Mouse (Mus musculus) hindbrain, embryonic 12.5 days (tissue): ENCODE data around the gene Klhl29. TPM values are rescaled to one million over a fixed set of nuclear protein-coding genes. Genes with fewer than 3 reads are reported as not detected.

Source experiments
- ATAC-seq: fragments of 200-750 bp; cut with Nextera tagmentation; 2 replicates; pipeline ENCODE4 v1.8.0; 2017; ENCODE audit warnings: moderate TSS enrichment; ENCODE audit not compliant: low FRiP score
- H3K27ac ChIP-seq: fragments of 300-500 bp; sonication (generic); 2 replicates; pipeline ENCODE4 v1.5.1; 2016; ENCODE audit warnings: mild to moderate bottlenecking
- H3K27me3 ChIP-seq: fragments of 300-500 bp; sonication (generic); 2 replicates; pipeline ENCODE4 v1.6.1; 2016; ENCODE audit warnings: mild to moderate bottlenecking
- H3K36me3 ChIP-seq: fragments of 300-500 bp; sonication (generic); 2 replicates; pipeline ENCODE4 v1.6.1; 2016; ENCODE audit warnings: mild to moderate bottlenecking
- H3K4me1 ChIP-seq: fragments of 300-500 bp; sonication (generic); 2 replicates; pipeline ENCODE4 v1.6.1; 2016
- H3K4me2 ChIP-seq: fragments of 300-500 bp; sonication (generic); replicated peaks from 2 replicates; pipeline ENCODE4 v1.6.1; 2016; ENCODE audit warnings: mild to moderate bottlenecking
- H3K4me3 ChIP-seq: fragments of 300-500 bp; sonication (generic); 2 replicates; pipeline ENCODE4 v1.5.1; 2016; ENCODE audit warnings: mild to moderate bottlenecking
- H3K9ac ChIP-seq: fragments of 300-500 bp; sonication (generic); 2 replicates; pipeline ENCODE4 v1.6.1; 2016; ENCODE audit warnings: mild to moderate bottlenecking, moderate library complexity
- H3K9me3 ChIP-seq: fragments of 300-500 bp; sonication (generic); replicated peaks from 2 replicates; pipeline ENCODE4 v1.6.1; 2016; ENCODE audit warnings: mild to moderate bottlenecking
- WGBS: fragments of 180-500 bp; shearing (Covaris S2); methylation state at CpG from one replicate; pipeline ENCODE4 v1.1.7; 2016; 5-methylcytosine and 5-hydroxymethylcytosine counted together
- polyA plus RNA-seq: library from polyadenylated mRNA; unstranded; fragments of >200 nt; fragmentation: Nextera tagmentation; extraction: Ambion mirVana; gene quantifications from 2 replicates; pipeline ENCODE4 v1.2.1, GENCODE M21; 2016

The Klhl29 gene
- polyA plus RNA-seq, 1 experiment from 2014 or later, result 4.2 TPM

DNA sequence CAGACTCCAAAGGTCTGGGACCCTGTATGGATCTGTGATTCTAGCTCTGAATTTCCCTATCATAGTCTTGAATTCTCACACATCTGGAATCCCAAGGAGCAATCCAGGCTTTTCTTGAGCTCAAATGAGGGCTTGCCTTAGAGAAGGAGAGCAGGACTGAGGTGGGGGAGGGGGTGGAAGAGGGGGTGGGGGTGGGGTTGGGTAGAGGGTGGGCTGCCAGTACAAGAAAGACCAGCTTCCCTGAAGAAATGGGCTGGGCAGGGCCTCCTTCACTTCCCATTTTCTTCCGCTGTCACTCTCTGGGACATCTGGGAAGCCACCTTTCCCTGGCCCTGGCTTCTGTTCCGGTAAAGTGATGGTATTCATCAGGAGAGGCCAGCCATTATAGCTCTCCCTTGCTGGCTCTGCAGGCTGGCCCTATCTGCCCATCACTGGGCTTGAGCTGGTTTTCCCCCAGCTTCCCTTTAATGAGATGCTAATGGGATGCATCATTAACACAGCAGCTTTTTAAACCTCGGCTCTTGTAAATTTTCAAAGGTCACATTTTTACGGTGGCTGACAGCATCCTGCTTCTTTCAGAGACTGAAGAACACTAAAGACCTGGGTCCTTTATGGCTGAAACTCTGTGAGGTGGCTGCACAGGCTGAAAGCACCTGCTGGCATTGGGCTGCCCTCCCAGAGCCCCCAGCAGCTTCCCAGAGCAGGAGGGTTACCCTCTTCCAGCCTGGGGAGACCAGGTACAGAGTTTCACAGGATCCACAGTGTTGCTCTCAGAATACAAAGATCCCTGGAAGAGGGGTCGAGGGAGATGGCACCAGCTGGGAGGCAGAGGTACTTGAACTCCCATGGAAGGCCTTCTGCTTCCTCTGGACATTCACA is 231.3 kb downstream of the Klhl29 start:
- Histone ChIP-seq H3K4me1 (peaks cover 22% of the 10 kb centered on the region), H3K27me3 (no peaks in the 10 kb centered on the region), H3K4me2 (no peak overlapping the region), H3K4me3 (no peak overlapping the region), H3K9me3 (no peaks in the 10 kb centered on the region), H3K9ac (no peak overlapping the region), H3K36me3 (0 out of 2 replicates have a peak, but pooled peaks cover 5% of the 10 kb centered on the region), H3K27ac (peak overlapping the region; percentile 48; the same call in 1 of the 2 replicates)
- peak; percentile 72 for ATAC-seq
- 21% methylated on average over 5 of the region's 5 CpGs for WGBS

DNA sequence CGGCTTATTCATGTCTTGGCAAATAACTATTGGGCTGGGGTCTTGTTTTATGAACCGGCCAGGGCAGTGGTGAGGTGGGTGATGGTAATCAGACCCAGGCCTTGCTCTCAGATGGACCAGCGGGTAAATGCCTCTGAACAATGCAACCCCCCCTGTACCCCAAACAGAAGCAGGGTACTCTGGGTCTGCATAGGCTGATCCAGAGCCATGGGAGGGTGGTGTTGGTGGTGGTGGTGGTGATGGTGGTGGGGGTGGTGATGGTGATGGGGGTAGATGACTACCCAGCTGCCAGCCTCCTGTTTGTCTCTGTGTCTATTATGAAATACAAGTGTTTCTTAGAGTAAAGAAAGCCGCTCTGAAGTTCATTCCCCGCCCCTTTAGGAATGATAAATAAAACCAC is 232.3 kb downstream of the Klhl29 start:
- 70% methylated on average over 5 of the region's 5 CpGs for WGBS
- H3K9ac ChIP-seq, result no peak overlapping the region
- H3K4me1 ChIP-seq, result peaks cover 28% of the 10 kb centered on the region
- H3K4me2 ChIP-seq, result no peak overlapping the region
- 0 out of 2 replicates have a peak, but pooled peaks have one; percentile 5 for ATAC-seq
- H3K27ac ChIP-seq, result no peak overlapping the region
- no peak overlapping the region for H3K4me3 ChIP-seq
- no peaks in the 10 kb centered on the region for H3K27me3 ChIP-seq
- H3K9me3 ChIP-seq, result no peaks in the 10 kb centered on the region
- 0 out of 2 replicates have a peak, but pooled peaks cover 1% of the 10 kb centered on the region for H3K36me3 ChIP-seq

DNA sequence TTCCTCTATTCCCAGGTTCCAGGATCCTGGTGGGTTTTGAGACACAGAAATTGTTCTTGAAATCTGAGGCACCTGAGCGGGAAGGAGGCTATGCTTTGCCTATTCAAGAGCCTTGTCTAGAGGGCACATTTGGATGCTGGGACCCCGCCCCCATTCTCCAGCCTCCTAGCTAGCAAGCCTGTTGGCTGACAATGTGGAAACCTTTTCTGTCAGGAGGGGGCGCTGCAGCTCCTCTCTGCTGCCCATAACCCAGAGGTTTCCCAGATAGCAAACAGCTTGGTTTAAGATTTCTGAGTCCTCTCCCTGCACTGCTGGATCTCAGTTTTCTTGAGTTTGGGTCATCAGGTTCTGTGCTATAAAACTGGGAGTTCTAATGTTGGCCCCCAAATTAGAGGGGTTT is 232.7 kb downstream of the Klhl29 start:
- H3K27me3 ChIP-seq, result no peaks in the 10 kb centered on the region
- no peaks in the 10 kb centered on the region for H3K9me3 ChIP-seq
- H3K9ac ChIP-seq, result no peak overlapping the region
- no peak for ATAC-seq
- no peaks in the 10 kb centered on the region for H3K36me3 ChIP-seq
- 10% methylated on average over 3 of the region's 3 CpGs for whole genome bisulfite sequencing
- no peak overlapping the region for H3K27ac ChIP-seq
- H3K4me3 ChIP-seq, result no peak overlapping the region
- no peak overlapping the region for H3K4me2 ChIP-seq
- peaks cover 28% of the 10 kb centered on the region for H3K4me1 ChIP-seq

DNA sequence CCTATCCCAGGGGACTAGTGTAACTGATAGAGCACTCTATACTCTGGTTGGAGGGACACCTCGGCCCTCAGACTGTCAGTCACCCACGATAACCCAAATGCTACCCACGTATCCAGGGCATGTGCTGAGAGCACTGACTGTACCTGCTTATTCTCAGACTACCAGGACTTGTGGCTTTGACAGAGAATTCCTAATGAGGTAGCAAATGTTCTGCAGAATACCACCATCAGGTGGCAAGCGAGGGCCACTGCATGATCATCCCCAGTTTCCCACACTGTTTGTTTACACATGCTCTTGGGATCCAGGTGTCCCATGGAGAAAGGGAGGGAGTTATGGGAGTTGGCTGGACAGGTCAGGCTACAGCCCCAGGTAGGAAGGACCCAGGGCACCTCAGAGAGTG is 234.4 kb downstream of the Klhl29 start:
- H3K4me2 ChIP-seq, result no peak overlapping the region
- ATAC-seq, result no peak
- no peaks in the 10 kb centered on the region for H3K27me3 ChIP-seq
- WGBS, result 72% methylated on average over 4 of the region's 4 CpGs
- peaks cover 28% of the 10 kb centered on the region for H3K4me1 ChIP-seq
- no peak overlapping the region for H3K4me3 ChIP-seq
- H3K36me3 ChIP-seq, result peaks cover 7% of the 10 kb centered on the region; the same call in 1 of the 2 replicates
- no peak overlapping the region for H3K9ac ChIP-seq
- H3K27ac ChIP-seq, result no peak overlapping the region
- no peaks in the 10 kb centered on the region for H3K9me3 ChIP-seq

DNA sequence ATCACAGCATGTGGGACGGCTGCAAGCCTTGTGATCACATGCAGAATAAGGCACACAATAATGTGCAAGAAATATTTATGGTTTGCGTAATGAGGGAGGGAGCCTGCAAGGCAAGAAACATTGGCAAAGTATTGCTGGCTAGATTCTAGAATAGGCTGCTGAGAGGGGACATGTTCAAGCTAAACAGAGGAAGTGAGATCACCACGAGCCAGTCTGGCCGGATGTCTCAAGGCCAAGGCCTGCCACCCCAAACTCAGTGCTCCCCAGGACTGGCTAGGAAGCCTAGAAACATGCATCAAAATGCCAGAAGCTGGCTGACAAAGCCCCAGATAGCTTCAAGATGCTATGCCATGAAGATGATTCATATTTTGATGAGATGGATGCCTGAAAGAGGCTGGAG is 236.2 kb downstream of the Klhl29 start:
- Histone ChIP-seq H3K36me3 (peaks cover 7% of the 10 kb centered on the region; the same call in 1 of the 2 replicates), H3K9ac (no peak overlapping the region), H3K4me1 (peaks cover 24% of the 10 kb centered on the region), H3K27me3 (no peaks in the 10 kb centered on the region), H3K9me3 (no peaks in the 10 kb centered on the region), H3K4me3 (no peak overlapping the region), H3K27ac (no peak overlapping the region), H3K4me2 (no peak overlapping the region)
- no peak for ATAC-seq
- WGBS, result 88% methylated on average over 4 of the region's 4 CpGs

DNA sequence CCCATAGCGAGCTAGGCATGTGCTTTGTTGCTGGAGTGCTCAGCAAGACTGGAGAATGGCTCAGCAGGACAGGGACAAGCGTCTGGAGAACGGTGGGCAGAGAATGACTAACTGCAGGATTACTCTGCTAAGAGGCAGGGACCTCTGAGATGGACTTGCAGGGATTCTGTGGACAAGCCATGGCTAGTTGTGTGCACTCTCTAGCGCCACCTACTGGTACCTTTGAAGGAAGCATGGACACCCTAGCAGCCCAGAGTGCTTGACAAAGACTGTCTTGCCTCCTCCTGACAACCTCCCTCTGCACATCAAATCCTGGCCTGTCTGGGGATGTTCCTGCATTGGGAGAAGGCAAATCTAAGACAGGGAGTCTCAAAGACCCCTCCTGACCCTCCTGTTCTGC is 239.2 kb downstream of the Klhl29 start:
- Histone ChIP-seq H3K4me1 (peaks cover 11% of the 10 kb centered on the region), H3K4me2 (no peak overlapping the region), H3K36me3 (peaks cover 7% of the 10 kb centered on the region; the same call in 1 of the 2 replicates), H3K27ac (no peak overlapping the region), H3K4me3 (no peak overlapping the region), H3K9ac (no peak overlapping the region), H3K27me3 (no peaks in the 10 kb centered on the region), H3K9me3 (no peaks in the 10 kb centered on the region)
- ATAC-seq, result peak; percentile 69
- 22% methylated on average over 4 of the region's 4 CpGs for WGBS

DNA sequence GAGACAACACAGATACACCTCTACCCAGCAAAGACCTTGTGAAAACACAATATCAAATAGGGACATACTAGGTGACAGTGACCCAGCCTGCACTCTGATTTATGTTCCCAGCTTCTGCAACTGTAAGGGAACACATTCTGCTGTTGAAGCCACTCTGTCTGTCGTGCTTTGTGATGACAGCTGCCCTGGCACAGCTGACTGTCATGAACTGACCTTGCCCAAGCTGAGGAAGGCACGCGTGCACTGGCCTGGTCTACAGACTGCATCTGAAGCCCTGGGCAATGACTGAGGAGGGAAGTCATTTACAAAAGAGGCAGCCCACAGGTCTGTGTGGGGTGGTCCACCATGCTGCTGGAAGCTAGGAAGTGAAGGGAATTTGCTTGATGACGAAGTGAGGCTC is 246.3 kb downstream of the Klhl29 start:
- ATAC-seq, result no peak
- no peaks in the 10 kb centered on the region for H3K9me3 ChIP-seq
- H3K4me2 ChIP-seq, result no peak overlapping the region
- H3K27ac ChIP-seq, result no peak overlapping the region
- H3K4me1 ChIP-seq, result no peaks in the 10 kb centered on the region
- H3K27me3 ChIP-seq, result no peaks in the 10 kb centered on the region
- 0 out of 2 replicates have a peak, but pooled peaks cover 2% of the 10 kb centered on the region for H3K36me3 ChIP-seq
- H3K9ac ChIP-seq, result no peak overlapping the region
- no peak overlapping the region for H3K4me3 ChIP-seq
- 89% methylated on average over 4 of the region's 4 CpGs for WGBS

DNA sequence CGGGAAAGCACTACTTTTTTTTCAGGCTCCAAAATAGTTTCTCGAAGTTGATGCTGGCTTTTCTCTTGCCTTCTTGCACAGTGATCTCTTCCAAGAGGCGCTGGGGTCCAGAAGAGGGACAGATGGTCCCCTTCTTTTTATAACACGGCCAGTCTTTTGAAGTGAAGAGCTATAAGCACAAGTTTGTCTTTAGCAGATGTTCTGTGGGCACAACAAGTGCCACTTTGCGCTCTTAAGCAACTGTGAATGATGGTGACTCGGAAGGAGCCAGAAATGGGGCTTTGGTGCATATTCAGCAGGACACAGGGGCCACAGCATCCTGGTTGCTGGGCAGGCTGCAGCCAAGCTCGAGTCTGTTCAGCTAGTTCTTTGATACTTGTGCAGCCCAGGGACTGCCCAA is 249.6 kb downstream of the Klhl29 start:
- Histone ChIP-seq H3K4me1 (peaks cover 7% of the 10 kb centered on the region), H3K9me3 (no peaks in the 10 kb centered on the region), H3K27ac (no peak overlapping the region), H3K4me2 (no peak overlapping the region), H3K9ac (no peak overlapping the region), H3K36me3 (0 out of 2 replicates have a peak, but pooled peaks cover 2% of the 10 kb centered on the region), H3K4me3 (no peak overlapping the region), H3K27me3 (no peaks in the 10 kb centered on the region)
- no peak for ATAC-seq
- WGBS, result 89% methylated on average over 7 of the region's 7 CpGs

DNA sequence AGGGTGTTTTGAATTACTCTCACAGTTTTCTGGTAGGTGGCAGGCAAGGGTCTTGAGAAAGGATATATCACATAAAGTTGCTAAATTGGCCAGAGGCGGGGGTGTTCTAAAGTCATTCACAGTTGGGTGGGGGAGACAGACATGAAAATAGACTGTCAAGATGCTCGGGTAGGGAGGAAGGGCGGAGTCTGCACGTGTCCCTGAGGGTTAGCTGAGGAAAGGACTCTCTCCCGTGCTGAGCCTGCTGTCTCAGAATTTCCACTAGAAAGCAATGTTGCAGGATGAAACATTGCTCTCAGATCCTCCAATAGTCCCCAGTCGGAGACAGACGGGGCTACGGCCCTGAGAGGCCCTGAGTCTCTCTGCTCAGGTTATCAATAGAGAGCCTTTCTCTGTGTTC is 252.5 kb downstream of the Klhl29 start:
- Histone ChIP-seq H3K27me3 (no peaks in the 10 kb centered on the region), H3K4me1 (peaks cover 16% of the 10 kb centered on the region), H3K4me2 (no peak overlapping the region), H3K4me3 (no peak overlapping the region), H3K36me3 (no peaks in the 10 kb centered on the region), H3K9me3 (no peaks in the 10 kb centered on the region), H3K27ac (no peak overlapping the region), H3K9ac (no peak overlapping the region)
- ATAC-seq, result no peak
- WGBS, result 48% methylated on average over 8 of the region's 8 CpGs

DNA sequence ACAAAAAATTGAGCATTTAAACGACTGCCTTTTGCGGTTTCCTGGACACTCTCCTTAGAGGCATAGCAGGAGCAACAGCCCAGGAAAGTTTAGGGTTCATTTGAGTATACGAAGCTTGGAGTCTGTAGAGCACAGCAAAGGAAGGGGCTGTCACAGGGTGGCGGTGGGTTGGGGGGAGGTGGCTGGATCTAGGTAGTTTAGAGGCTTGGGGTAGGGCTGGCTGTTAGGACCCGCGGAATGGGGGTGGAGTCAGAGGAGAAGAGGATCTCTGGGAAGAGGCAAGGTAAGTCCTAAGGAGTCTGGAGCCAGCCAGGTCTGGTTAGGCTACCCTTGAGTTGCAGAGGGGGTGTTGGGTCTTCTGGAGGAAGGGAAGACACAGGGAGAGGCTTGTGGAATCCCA is 255.2 kb downstream of the Klhl29 start:
- Histone ChIP-seq H3K9ac (no peak overlapping the region), H3K36me3 (no peaks in the 10 kb centered on the region), H3K27ac (no peak overlapping the region; the same call in 1 of the 2 replicates), H3K4me3 (no peak overlapping the region), H3K27me3 (no peaks in the 10 kb centered on the region), H3K9me3 (no peaks in the 10 kb centered on the region), H3K4me1 (peaks cover 16% of the 10 kb centered on the region), H3K4me2 (peak overlapping the region; percentile 48)
- WGBS, result 63% methylated on average over 6 of the region's 6 CpGs
- ATAC-seq, result 0 out of 2 replicates have a peak, but pooled peaks have one; percentile 21

DNA sequence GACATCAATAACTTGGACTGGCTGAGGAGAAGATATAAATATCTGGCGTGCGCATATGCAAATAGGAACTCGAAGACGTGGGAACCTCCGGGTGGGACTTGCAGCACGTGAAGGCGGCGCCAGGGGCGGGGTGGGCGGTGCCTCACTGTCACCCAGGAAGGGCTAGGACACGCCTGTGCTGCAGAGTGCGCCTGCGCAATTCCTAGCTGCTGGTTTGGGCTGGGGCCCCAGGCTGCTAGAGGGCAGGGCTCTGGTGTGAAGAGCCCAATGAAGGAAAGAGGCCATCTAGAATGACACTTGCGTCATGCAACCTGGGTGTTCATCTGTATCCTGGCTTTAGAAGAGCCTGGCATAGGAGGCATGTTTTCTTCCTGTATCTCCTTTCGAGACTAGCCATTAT is 255.8 kb downstream of the Klhl29 start:
- peak; percentile 91 for ATAC-seq
- Histone ChIP-seq H3K27ac (no peak overlapping the region; the same call in 1 of the 2 replicates), H3K4me1 (peaks cover 16% of the 10 kb centered on the region), H3K9ac (no peak overlapping the region; the same call in 1 of the 2 replicates), H3K4me2 (peak overlapping the region; percentile 48), H3K27me3 (no peaks in the 10 kb centered on the region), H3K36me3 (no peaks in the 10 kb centered on the region), H3K4me3 (peak overlapping the region; percentile 14), H3K9me3 (no peaks in the 10 kb centered on the region)
- WGBS, result 19% methylated on average over 15 of the region's 15 CpGs

DNA sequence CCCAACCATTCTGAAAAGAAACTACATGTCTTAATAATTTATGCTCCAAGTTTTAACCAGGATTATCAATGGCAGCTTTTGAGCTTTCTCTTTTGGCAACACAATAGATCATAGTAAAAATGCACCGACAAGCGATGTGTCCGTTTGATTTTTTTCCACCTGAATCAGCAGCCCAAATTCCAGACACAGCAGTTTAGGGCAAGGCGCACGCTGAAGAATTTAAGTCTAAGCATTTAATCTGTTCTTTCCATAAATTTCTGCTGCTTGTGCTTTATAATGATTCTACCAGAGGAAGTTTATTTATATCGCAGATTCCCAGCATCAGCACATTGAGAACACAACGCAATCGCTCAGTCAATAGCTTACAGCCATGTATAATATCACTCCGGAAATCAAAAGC is 256.2 kb downstream of the Klhl29 start:
- H3K9ac ChIP-seq, result no peak overlapping the region; the same call in 1 of the 2 replicates
- H3K4me2 ChIP-seq, result peak overlapping the region; percentile 48
- no peak; the same call in 1 of the 2 replicates for ATAC-seq
- peak overlapping the region; percentile 14 for H3K4me3 ChIP-seq
- no peak overlapping the region for H3K27ac ChIP-seq
- H3K4me1 ChIP-seq, result peaks cover 16% of the 10 kb centered on the region
- no peaks in the 10 kb centered on the region for H3K27me3 ChIP-seq
- WGBS, result 63% methylated on average over 9 of the region's 9 CpGs
- no peaks in the 10 kb centered on the region for H3K9me3 ChIP-seq
- no peaks in the 10 kb centered on the region for H3K36me3 ChIP-seq
